Mouse (Mus musculus) bone marrow macrophage, adult 2 months (primary cell): ENCODE results near the gene Parvb.

Experiments used
- CTCF ChIP-seq: IDR thresholded peaks from 2 replicates; pipeline ENCODE4 v1.5.1; 2012; ENCODE audit warnings: low read depth, mild to moderate bottlenecking, low read length, moderate library complexity
- POLR2A ChIP-seq: IDR thresholded peaks from 2 replicates; pipeline ENCODE4 v1.6.1; 2012; ENCODE audit warnings: mild to moderate bottlenecking, low read depth, low read length, borderline replicate concordance

GRCm38 (mm10) chr15:84355081-84355480 lies 123.2 kb downstream of the Parvb start:
- TF ChIP-seq CTCF, result no peak
- TF ChIP-seq POLR2A, result no peak
